38 mouse cellular contexts compared by ENCODE assay signal in genomic region chr10:128950208-128950887, GRCm38 (mm10). TPM values are rescaled to one million over a fixed set of nuclear protein-coding genes. Genes with fewer than 3 reads are reported as not detected.
DNase-seq lines count a peak whose midpoint lies in the region; ATAC-seq and TF ChIP-seq lines count a peak whose summit lies in the region.
"Had no signal": no experiment of that assay in that cellular context is flagged by ENCODE, and none has a peak within 500 bp of the region (broad histone marks: within the 10 kb centered on the region; RNA-seq: fewer than 3 reads in every experiment).

No protein-coding gene starts in this region.

- TF ChIP-seq CTCF in liver, postnatal 0 days (IDR thresholded peaks at IDR 0.05; ENCODE audit: low read depth), result no peak
- 0 out of 2 replicates have a peak, but pooled peaks have one; percentile 10 for TF ChIP-seq CTCF in stomach, postnatal 0 days (IDR thresholded peaks at IDR 0.05; ENCODE audit: low read depth)

- H3K9ac ChIP-seq in heart, embryonic 12.5 days, result no peak overlapping the region
- H3K9ac ChIP-seq in liver, embryonic 13.5 days, result no peak overlapping the region
- H3K9ac ChIP-seq in liver, postnatal 0 days (replicated peaks), result no peak overlapping the region
- H3K9ac ChIP-seq in stomach, postnatal 0 days (ENCODE audit: low read length), result no peak overlapping the region
- H3K9ac ChIP-seq: heart, embryonic 15.5 days; hindbrain, embryonic 12.5 days; limb, embryonic 15.5 days; liver, embryonic 14.5 days; lung, embryonic 14.5 days; neural tube, embryonic 13.5 days had no signal

- H3K4me2 ChIP-seq in heart, embryonic 12.5 days, result no peak overlapping the region
- H3K4me2 ChIP-seq in liver, embryonic 13.5 days, result no peak overlapping the region
- no peak overlapping the region for H3K4me2 ChIP-seq in liver, postnatal 0 days (ENCODE audit: low read depth, low read length)
- no peak overlapping the region for H3K4me2 ChIP-seq in stomach, postnatal 0 days (replicated peaks; ENCODE audit: low read depth)
- H3K4me2 ChIP-seq: heart, embryonic 15.5 days; hindbrain, embryonic 12.5 days; limb, embryonic 15.5 days; lung, embryonic 14.5 days; neural tube, embryonic 13.5 days had no signal

- H3K9me3 ChIP-seq in heart, embryonic 12.5 days (replicated peaks), result no peaks in the 10 kb centered on the region; the same call in 1 of the 2 replicates
- no peaks in the 10 kb centered on the region; the same call in 1 of the 2 replicates for H3K9me3 ChIP-seq in liver, embryonic 13.5 days (replicated peaks)
- H3K9me3 ChIP-seq in liver, postnatal 0 days (ENCODE audit: low read length), result no peaks in the 10 kb centered on the region
- no peaks in the 10 kb centered on the region for H3K9me3 ChIP-seq in stomach, postnatal 0 days (ENCODE audit: control insufficient read depth, low read length)
- H3K9me3 ChIP-seq: heart, embryonic 15.5 days; hindbrain, embryonic 12.5 days; limb, embryonic 10.5 days; limb, embryonic 15.5 days; midbrain, embryonic 10.5 days; neural tube, embryonic 13.5 days had no signal

- H3K27me3 ChIP-seq in heart, embryonic 12.5 days (replicated peaks), result peaks cover 7% of the 10 kb centered on the region
- H3K27me3 ChIP-seq in liver, embryonic 13.5 days, result peaks cover 34% of the 10 kb centered on the region
- H3K27me3 ChIP-seq in liver, postnatal 0 days (ENCODE audit: insufficient read depth, low read length), result no peaks in the 10 kb centered on the region
- H3K27me3 ChIP-seq in stomach, postnatal 0 days (ENCODE audit: control insufficient read depth, insufficient read depth, low read length), result no peaks in the 10 kb centered on the region; the same call in 1 of the 2 replicates
- H3K27me3 ChIP-seq: hindbrain, embryonic 12.5 days; limb, embryonic 15.5 days; neural tube, embryonic 13.5 days had no signal

- no peak for TF ChIP-seq EP300 in liver, postnatal 0 days (IDR thresholded peaks at IDR 0.05; ENCODE audit: low read depth)
- TF ChIP-seq EP300 in stomach, postnatal 0 days (optimal IDR thresholded peaks at IDR 0.05), result no peak

- 57% methylated on average over 16 of the region's 16 CpGs for WGBS in heart, embryonic 12.5 days
- 44% methylated on average over 16 of the region's 16 CpGs for WGBS in liver, embryonic 13.5 days (ENCODE audit: insufficient replicate concordance)
- 52% methylated on average over 15 of the region's 16 CpGs for WGBS in liver, postnatal 0 days (ENCODE audit: insufficient replicate concordance)
- 54% methylated on average over 14 of the region's 16 CpGs for WGBS in stomach, postnatal 0 days

- no peak overlapping the region for H3K4me3 ChIP-seq in heart, embryonic 12.5 days
- no peak overlapping the region for H3K4me3 ChIP-seq in liver, embryonic 13.5 days (replicated peaks)
- no peak overlapping the region for H3K4me3 ChIP-seq in liver, postnatal 0 days (ENCODE audit: low read depth, low read length)
- H3K4me3 ChIP-seq in stomach, postnatal 0 days (ENCODE audit: low read depth, low read length), result no peak overlapping the region
- H3K4me3 ChIP-seq: heart, embryonic 15.5 days; hindbrain, embryonic 12.5 days; limb, embryonic 10.5 days; limb, embryonic 15.5 days; midbrain, embryonic 10.5 days; neural tube, embryonic 13.5 days had no signal

- H3K36me3 ChIP-seq in heart, embryonic 12.5 days, result no peaks in the 10 kb centered on the region
- H3K36me3 ChIP-seq in liver, embryonic 13.5 days, result no peaks in the 10 kb centered on the region
- no peaks in the 10 kb centered on the region for H3K36me3 ChIP-seq in liver, postnatal 0 days (replicated peaks; ENCODE audit: insufficient read depth, low read length)
- H3K36me3 ChIP-seq in stomach, postnatal 0 days (ENCODE audit: control insufficient read depth, insufficient read depth, low read length), result no peaks in the 10 kb centered on the region
- H3K36me3 ChIP-seq: heart, embryonic 15.5 days; hindbrain, embryonic 12.5 days; limb, embryonic 10.5 days; limb, embryonic 15.5 days; midbrain, embryonic 10.5 days; neural tube, embryonic 13.5 days had no signal

- ATAC-seq in heart, embryonic 12.5 days (ENCODE audit: insufficient number of reproducible peaks, low FRiP score), result no peak
- ATAC-seq in liver, embryonic 13.5 days (ENCODE audit: low read depth), result 0 out of 2 replicates have a peak, but pooled peaks have one; percentile 7
- ATAC-seq in liver, postnatal 0 days, result no peak
- ATAC-seq in stomach, postnatal 0 days (ENCODE audit: low FRiP score, low TSS enrichment), result peak; percentile 35; the same call in 1 of the 2 replicates
- ATAC-seq in erythroid progenitor cell, adult 5-6 weeks (replicated peaks; ENCODE audit: low FRiP score, poor library complexity, severe bottlenecking), result no peak
- ATAC-seq: CD4-positive, CD25-positive, alpha-beta regulatory T cell, adult 4 months; forebrain, embryonic 14.5 days; hindbrain, postnatal 0 days; intestine, postnatal 0 days; midbrain, embryonic 16.5 days had no signal

- H3K27ac ChIP-seq in heart, embryonic 12.5 days (ENCODE audit: poor library complexity, severe bottlenecking), result no peak overlapping the region
- no peak overlapping the region for H3K27ac ChIP-seq in liver, embryonic 13.5 days
- H3K27ac ChIP-seq in liver, postnatal 0 days (ENCODE audit: low read depth), result no peak overlapping the region
- H3K27ac ChIP-seq in stomach, postnatal 0 days (replicated peaks), result no peak overlapping the region
- H3K27ac ChIP-seq: heart, embryonic 15.5 days; hindbrain, embryonic 12.5 days; hindbrain, postnatal 0 days; limb, embryonic 10.5 days; limb, embryonic 15.5 days; liver, embryonic 14.5 days; midbrain, embryonic 10.5 days; neural tube, embryonic 13.5 days had no signal

- peak; percentile 66 for DNase-seq in heart, adult 11 months
- no peak for DNase-seq in liver, embryonic 13.5 days
- no peak for DNase-seq in liver, postnatal 0 days
- peak; percentile 45 for DNase-seq in NIH3T3 (ENCODE audit: low read depth)
- no peak for DNase-seq in stomach, postnatal 0 days (ENCODE audit: low spot score)
- DNase-seq: adrenal gland, adult 8-10 months; cerebellum, adult 11 months; cerebellum, adult 9-10 months; cerebellum, postnatal 36 days; kidney, adult 9 months; kidney, postnatal 4 days; lung, embryonic 14.5 days; lung, postnatal 14 days; right cerebral cortex, postnatal 14 days; thymus, adult 2 months; thymus, postnatal 4 days had no signal

- no peaks in the 10 kb centered on the region; the same call in 1 of the 2 replicates for H3K4me1 ChIP-seq in heart, embryonic 12.5 days (replicated peaks)
- H3K4me1 ChIP-seq in liver, embryonic 13.5 days (replicated peaks), result no peaks in the 10 kb centered on the region
- H3K4me1 ChIP-seq in liver, postnatal 0 days (ENCODE audit: insufficient read depth), result no peaks in the 10 kb centered on the region
- H3K4me1 ChIP-seq in stomach, postnatal 0 days (replicated peaks; ENCODE audit: control insufficient read depth, insufficient read depth), result no peaks in the 10 kb centered on the region
- H3K4me1 ChIP-seq: heart, embryonic 15.5 days; hindbrain, embryonic 12.5 days; limb, embryonic 10.5 days; limb, embryonic 15.5 days; midbrain, embryonic 10.5 days; neural tube, embryonic 13.5 days had no signal

RNA-seq across cellular contexts. Expression of gene Mettl7b, which starts 10.4 kb away (rescaled TPM):
- 0.15 TPM in 1 of 2 replicates, not detected in the other for polyA plus RNA-seq in heart, embryonic 12.5 days (2016; fragmentation: Nextera tagmentation; extraction: Ambion mirVana)
- not detected in 2 replicates for polyA plus RNA-seq in liver, embryonic 13.5 days (2015; fragmentation: Nextera tagmentation; extraction: Ambion mirVana)
- polyA plus RNA-seq in liver, postnatal 0 days (2015; fragmentation: Nextera tagmentation; extraction: Ambion mirVana), result 29.9 and 33.3 TPM in 2 replicates
- polyA plus RNA-seq in stomach, postnatal 0 days (2015; fragmentation: Nextera tagmentation; extraction: Ambion mirVana), result 67.6 and 68.0 TPM in 2 replicates
- not detected in 2 replicates for total RNA-seq in erythroid progenitor cell, adult 5-6 weeks (2015; ENCODE audit: low replicate concordance)
- not detected in 2 replicates for total RNA-seq in erythroid progenitor cell, adult 5-6 weeks (2017; ENCODE audit: low replicate concordance)
- total RNA-seq: heart, postnatal 25 days; hindbrain, postnatal 0 days; layer of hippocampus, adult 8-10 months; layer of hippocampus, postnatal 25 days had no signal
- polyA plus RNA-seq: CD4-positive, CD25-positive, alpha-beta regulatory T cell, adult 4 months; embryonic facial prominence, embryonic 11.5 days; forebrain, embryonic 14.5 days; heart, embryonic 15.5 days; hindbrain, embryonic 12.5 days; hindbrain, postnatal 0 days; limb, embryonic 10.5 days; liver, embryonic 14.5 days; lung, embryonic 14.5 days; midbrain, embryonic 10.5 days; midbrain, embryonic 16.5 days; stomach, embryonic 14.5 days had no signal

RNA-seq across cellular contexts. Expression of gene Itga7, which starts 16.7 kb away (rescaled TPM):
- polyA plus RNA-seq in heart, embryonic 12.5 days (2016; fragmentation: Nextera tagmentation; extraction: Ambion mirVana), result 1.4 and 1.5 TPM in 2 replicates
- 0.12 and 0.41 TPM in 2 replicates for polyA plus RNA-seq in liver, embryonic 13.5 days (2015; fragmentation: Nextera tagmentation; extraction: Ambion mirVana)
- polyA plus RNA-seq in liver, postnatal 0 days (2015; fragmentation: Nextera tagmentation; extraction: Ambion mirVana), result 0.66 and 0.70 TPM in 2 replicates
- 8.5 and 8.7 TPM in 2 replicates for polyA plus RNA-seq in stomach, postnatal 0 days (2015; fragmentation: Nextera tagmentation; extraction: Ambion mirVana)
- total RNA-seq in erythroid progenitor cell, adult 5-6 weeks (2015; ENCODE audit: low replicate concordance), result not detected in 2 replicates
- not detected in 2 replicates for total RNA-seq in erythroid progenitor cell, adult 5-6 weeks (2017; ENCODE audit: low replicate concordance)

RNA-seq across cellular contexts. Expression of gene Bloc1s1, which starts 26.5 kb away (rescaled TPM):
- polyA plus RNA-seq in heart, embryonic 12.5 days (2016; fragmentation: Nextera tagmentation; extraction: Ambion mirVana), result 161 and 165 TPM in 2 replicates
- 81.9 and 87.1 TPM in 2 replicates for polyA plus RNA-seq in liver, embryonic 13.5 days (2015; fragmentation: Nextera tagmentation; extraction: Ambion mirVana)
- 128 and 130 TPM in 2 replicates for polyA plus RNA-seq in liver, postnatal 0 days (2015; fragmentation: Nextera tagmentation; extraction: Ambion mirVana)
- 194 and 198 TPM in 2 replicates for polyA plus RNA-seq in stomach, postnatal 0 days (2015; fragmentation: Nextera tagmentation; extraction: Ambion mirVana)
- 49.0 and 51.2 TPM in 2 replicates for total RNA-seq in erythroid progenitor cell, adult 5-6 weeks (2015; ENCODE audit: low replicate concordance)
- total RNA-seq in erythroid progenitor cell, adult 5-6 weeks (2017; ENCODE audit: low replicate concordance), result 15.5 and 37.2 TPM in 2 replicates

RNA-seq across cellular contexts. Expression of gene Rdh5, which starts 27.7 kb away (rescaled TPM):
- 6.0 and 6.3 TPM in 2 replicates for polyA plus RNA-seq in heart, embryonic 12.5 days (2016; fragmentation: Nextera tagmentation; extraction: Ambion mirVana)
- 10.5 and 10.6 TPM in 2 replicates for polyA plus RNA-seq in liver, embryonic 13.5 days (2015; fragmentation: Nextera tagmentation; extraction: Ambion mirVana)
- 54.5 and 63.1 TPM in 2 replicates for polyA plus RNA-seq in liver, postnatal 0 days (2015; fragmentation: Nextera tagmentation; extraction: Ambion mirVana)
- 8.1 and 9.5 TPM in 2 replicates for polyA plus RNA-seq in stomach, postnatal 0 days (2015; fragmentation: Nextera tagmentation; extraction: Ambion mirVana)
- total RNA-seq in erythroid progenitor cell, adult 5-6 weeks (2015; ENCODE audit: low replicate concordance), result 11.7 TPM in 1 of 2 replicates, not detected in the other
- total RNA-seq in erythroid progenitor cell, adult 5-6 weeks (2017; ENCODE audit: low replicate concordance), result 20.1 TPM in 1 of 2 replicates, not detected in the other

RNA-seq across cellular contexts. Expression of gene Olfr9, which starts 38.9 kb away (rescaled TPM):
- polyA plus RNA-seq in heart, embryonic 12.5 days (2016; fragmentation: Nextera tagmentation; extraction: Ambion mirVana), result not detected in 2 replicates
- polyA plus RNA-seq in liver, embryonic 13.5 days (2015; fragmentation: Nextera tagmentation; extraction: Ambion mirVana), result not detected in 2 replicates
- not detected in 2 replicates for polyA plus RNA-seq in liver, postnatal 0 days (2015; fragmentation: Nextera tagmentation; extraction: Ambion mirVana)
- not detected in 2 replicates for polyA plus RNA-seq in stomach, postnatal 0 days (2015; fragmentation: Nextera tagmentation; extraction: Ambion mirVana)
- total RNA-seq in erythroid progenitor cell, adult 5-6 weeks (2015; ENCODE audit: low replicate concordance), result not detected in 2 replicates
- total RNA-seq in erythroid progenitor cell, adult 5-6 weeks (2017; ENCODE audit: low replicate concordance), result not detected in 2 replicates
- total RNA-seq: adrenal gland, adult 8-10 months; gastrocnemius, adult 8-10 months; gastrocnemius, postnatal 4 days; heart, postnatal 25 days; hindbrain, postnatal 0 days; layer of hippocampus, adult 8-10 months; layer of hippocampus, postnatal 25 days had no signal
- polyA plus RNA-seq: CD4-positive, CD25-positive, alpha-beta regulatory T cell, adult 4 months; embryonic facial prominence, embryonic 11.5 days; forebrain, embryonic 14.5 days; heart, embryonic 15.5 days; hindbrain, embryonic 12.5 days; hindbrain, postnatal 0 days; intestine, postnatal 0 days; limb, embryonic 10.5 days; limb, embryonic 15.5 days; liver, embryonic 14.5 days; lung, embryonic 14.5 days; midbrain, embryonic 10.5 days; midbrain, embryonic 16.5 days; neural tube, embryonic 13.5 days; small intestine, adult 2 months; stomach, embryonic 14.5 days; thymus, adult 2 months had no signal

Comparison
In these comparisons a context has a peak if more than half of its experiments do, and no peak if none do; other contexts are left out.
1. ATAC-seq: peak in liver, embryonic 13.5 days (single experiment) and stomach, postnatal 0 days (single experiment); none in heart, embryonic 12.5 days (single experiment), liver, postnatal 0 days (single experiment) and erythroid progenitor cell, adult 5-6 weeks (single experiment).
2. RNA of gene Mettl7b, which starts 10.4 kb away (polyA plus RNA-seq): 67.6 to 68.0 TPM in stomach, postnatal 0 days and 29.9 to 33.3 TPM in liver, postnatal 0 days; 0.15 TPM in heart, embryonic 12.5 days and not detected in liver, embryonic 13.5 days; every median in the first group is over 10 times any median in the second.
3. DNase-seq: peak in heart, adult 11 months (single experiment) and NIH3T3 (single experiment); none in liver, embryonic 13.5 days (single experiment), liver, postnatal 0 days (single experiment) and stomach, postnatal 0 days (single experiment).